Mouse (Mus musculus) retina, postnatal 7 days (tissue): Measurements from ENCODE around the gene Khdrbs2.
A peak's percentile ranks its signal among the peaks of the same experiment; 100 is the strongest.

Experiments
- DNase-seq: peaks from one replicate; pipeline ENCODE4 v3.0.0-alpha.2; 2012; ENCODE audit warnings: low read depth, low spot score

Gene Khdrbs2

DNA sequence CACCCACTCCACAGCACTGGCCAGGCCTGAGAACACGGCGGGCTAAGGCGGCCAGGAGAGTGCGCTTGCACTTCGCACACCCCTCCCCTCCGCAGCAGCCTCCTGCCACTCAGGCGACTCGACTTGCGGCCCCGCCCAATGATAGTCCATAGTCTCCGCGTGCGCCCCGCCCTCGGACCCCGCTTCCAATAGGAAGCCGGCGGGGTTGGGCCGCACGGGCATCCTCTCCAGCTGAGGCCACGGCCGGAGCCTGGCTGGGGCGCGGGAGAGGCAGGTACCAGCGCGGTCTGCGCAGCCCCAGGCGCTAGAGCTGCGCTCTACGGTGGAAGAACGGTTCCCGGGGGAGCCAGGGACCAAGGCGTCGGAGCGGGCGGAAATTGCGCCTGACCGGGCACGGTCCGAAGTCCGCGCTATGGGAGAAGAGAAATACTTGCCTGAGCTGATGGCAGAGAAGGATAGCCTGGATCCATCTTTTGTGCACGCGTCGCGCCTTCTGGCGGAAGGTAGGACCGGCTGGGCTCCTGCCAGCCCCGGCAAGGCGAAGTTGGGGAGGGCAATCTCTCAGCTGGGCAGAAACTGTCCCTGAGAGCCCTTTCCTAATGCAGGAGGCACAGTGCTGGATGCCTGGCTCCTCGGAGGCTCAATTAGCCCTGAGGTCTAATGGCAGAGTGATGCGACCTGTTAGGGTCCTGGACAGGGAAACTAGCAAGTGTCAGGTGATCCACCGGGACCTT is at the start of gene Khdrbs2:
Khdrbs2 (plus strand) TSS at position 209 of the 734 bp plus-strand sequence.
- DNase-seq, result peak; percentile 82

DNA sequence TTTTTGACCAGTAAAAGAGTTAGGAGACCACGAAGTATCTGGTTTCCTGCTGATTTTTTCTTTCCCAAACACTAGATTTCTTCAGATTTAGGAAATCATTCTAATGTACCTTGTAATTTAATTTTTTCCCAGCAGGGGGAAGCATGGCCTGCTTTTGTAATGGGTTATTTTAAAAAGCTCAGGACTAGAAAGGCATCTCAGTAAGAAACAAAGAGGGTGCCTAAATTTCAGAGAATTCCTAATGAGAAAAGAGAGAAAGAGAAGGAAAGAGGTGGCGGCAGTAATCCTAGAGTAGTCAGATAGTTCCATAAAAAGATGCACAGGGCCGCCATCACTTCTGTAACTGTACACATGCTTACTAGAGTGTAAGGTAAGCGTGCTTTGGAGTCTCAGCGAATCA is 2.1 kb downstream of the Khdrbs2 start:
- no peak for DNase-seq

- no peak for DNase-seq
Observed at GRCm38 (mm10) chr1:32199664-32200260, 27.2 kb downstream of the Khdrbs2 start.

- DNase-seq, result no peak
Observed at GRCm38 (mm10) chr1:32248443-32248842, 75.9 kb downstream of the Khdrbs2 start.

DNA sequence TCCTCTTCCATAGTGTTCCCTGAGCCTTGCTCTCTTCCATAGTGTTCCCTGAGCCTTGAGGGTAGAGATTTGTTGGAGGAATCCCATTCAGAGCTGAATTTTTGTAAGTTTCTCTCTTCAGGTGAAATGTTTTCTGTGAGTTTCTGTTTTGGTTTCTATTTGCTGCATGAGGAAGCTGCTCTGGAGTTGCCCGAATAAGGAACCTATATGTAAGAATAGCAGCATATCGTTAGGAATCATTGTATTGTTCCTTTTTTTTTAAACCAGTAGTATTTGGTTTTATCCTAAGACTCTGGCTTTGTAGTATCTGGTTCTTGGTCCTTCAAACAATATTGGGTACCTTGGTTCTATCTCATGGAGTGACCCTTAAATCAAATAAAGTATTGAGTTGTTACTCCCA is 77.1 kb downstream of the Khdrbs2 start:
- DNase-seq, result no peak

DNA sequence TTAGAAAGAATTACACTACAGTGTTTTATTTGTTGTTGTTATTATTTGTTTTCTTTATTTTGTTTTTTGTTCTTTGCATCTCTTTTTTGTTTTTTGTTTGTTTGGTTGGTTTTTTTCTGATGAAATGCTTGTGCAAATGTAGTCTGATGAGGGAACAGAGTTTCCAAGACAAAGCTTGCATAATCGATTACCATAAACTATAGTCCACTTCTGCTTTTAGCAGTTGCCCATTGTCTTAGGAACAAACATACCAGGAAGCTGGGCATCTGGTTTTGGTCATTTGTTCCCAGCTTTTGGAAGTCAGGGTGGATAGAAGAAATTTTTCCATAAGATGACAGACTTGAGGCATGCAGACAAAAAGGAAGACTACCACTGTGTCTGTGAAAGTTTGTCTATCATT is 77.8 kb downstream of the Khdrbs2 start:
- no peak for DNase-seq

DNA sequence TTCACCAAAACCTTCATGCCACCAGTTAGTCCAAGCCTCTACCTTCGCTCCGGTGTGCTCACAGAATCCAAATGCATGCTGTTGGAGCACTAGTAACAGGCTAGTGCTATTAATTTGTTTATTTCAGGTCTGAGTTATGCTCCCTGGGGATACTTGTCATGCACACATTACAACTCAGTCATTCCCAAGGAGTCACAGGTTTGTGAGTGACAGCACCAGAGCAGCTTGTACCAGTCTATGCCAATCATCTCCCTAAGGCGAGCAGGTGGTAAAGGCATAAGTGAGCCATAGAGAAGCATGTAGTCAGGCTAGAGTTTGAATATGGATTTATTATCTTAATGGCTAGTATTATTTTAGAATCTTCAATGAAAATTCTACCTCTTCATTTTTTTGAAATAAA is 86.4 kb downstream of the Khdrbs2 start:
- no peak for DNase-seq

- DNase-seq, result no peak
Observed at GRCm38 (mm10) chr1:32270519-32270918, 98.0 kb downstream of the Khdrbs2 start.

- DNase-seq, result no peak
Observed at GRCm38 (mm10) chr1:32294702-32295101, 122.2 kb downstream of the Khdrbs2 start.

- DNase-seq, result no peak
Observed at GRCm38 (mm10) chr1:32301391-32301790, 128.9 kb downstream of the Khdrbs2 start.

- no peak for DNase-seq
Observed at GRCm38 (mm10) chr1:32309074-32309473, 136.6 kb downstream of the Khdrbs2 start.

DNA sequence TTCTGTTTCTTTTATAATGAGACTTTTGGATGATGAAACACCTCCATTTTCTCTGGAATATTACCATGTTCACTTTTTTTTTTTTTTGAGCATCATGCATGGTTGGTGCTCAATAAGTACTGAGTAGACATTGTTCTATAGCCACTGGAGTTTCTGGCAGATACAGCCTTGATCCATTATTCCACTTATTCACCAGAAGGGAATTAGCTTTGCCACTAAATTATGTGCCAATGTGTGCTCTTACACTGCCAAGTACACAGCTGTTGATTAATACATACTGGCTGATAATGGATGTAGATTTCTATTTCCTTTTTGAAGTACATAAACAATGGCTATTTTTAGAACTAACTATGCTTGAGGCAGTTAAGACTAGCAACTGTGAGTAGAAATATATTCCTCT is 137.1 kb downstream of the Khdrbs2 start:
- no peak for DNase-seq

DNA sequence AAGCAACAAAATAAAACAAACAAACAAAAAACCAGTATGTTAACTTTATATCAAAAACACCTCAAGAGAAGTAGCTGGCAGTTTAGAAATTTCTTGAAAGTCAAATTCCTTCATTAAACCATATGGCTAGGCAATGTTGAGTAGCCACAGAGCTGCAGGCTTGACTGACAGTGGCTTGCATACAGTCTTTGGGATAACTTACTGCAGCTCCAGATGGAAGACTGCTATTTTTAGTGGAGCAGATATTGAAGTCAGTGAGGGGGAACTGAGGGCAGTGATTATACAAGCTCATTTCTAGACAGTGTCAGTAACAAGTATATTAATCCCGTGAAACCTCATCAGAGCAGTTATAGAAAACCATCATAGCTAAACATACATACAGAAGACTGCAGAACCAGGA is 166.6 kb downstream of the Khdrbs2 start:
- DNase-seq, result no peak

GRCm38 (mm10) chr1:32347538-32347937 is 175.0 kb downstream of the Khdrbs2 start:
- DNase-seq, result no peak

DNA sequence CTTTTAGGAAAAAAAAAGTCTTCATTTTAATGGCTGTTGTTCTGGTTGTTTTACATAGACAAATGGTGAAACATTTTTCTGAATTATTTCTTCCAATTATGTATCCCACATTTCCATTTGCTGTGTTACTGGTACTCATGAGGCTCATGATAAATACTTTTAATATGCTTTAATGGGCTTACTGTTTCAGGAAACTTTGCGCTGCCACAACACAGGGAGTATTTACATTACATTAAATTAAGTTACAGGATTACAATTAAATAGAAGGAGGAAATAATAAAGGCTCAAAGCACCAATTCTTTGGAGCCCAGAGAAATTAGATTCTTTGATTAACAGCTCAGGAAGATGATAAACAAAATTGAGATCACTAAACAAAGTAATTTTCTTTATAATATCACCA is 179.6 kb downstream of the Khdrbs2 start:
- no peak for DNase-seq

GRCm38 (mm10) chr1:32363539-32363938 is 191.0 kb downstream of the Khdrbs2 start:
- DNase-seq, result no peak

DNA sequence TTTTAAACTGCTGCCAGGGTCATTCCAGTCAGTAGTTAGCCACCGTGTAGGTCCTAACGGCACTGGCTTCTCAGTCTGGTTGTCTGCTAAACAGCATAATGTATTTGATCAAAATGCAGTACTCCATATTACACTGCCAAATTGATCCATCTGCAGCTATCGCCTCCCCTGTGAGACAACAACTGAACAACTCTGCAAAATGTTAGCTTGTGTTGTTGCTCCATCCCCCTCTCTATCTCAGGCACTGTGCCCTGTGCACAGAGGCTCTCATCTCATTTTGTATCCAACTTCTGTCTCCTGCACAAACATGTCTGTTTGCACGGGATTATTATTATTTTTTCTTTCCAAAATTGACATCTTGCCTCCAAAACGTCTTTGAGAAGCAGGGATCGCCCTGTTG is 225.0 kb downstream of the Khdrbs2 start:
- no peak for DNase-seq

DNA sequence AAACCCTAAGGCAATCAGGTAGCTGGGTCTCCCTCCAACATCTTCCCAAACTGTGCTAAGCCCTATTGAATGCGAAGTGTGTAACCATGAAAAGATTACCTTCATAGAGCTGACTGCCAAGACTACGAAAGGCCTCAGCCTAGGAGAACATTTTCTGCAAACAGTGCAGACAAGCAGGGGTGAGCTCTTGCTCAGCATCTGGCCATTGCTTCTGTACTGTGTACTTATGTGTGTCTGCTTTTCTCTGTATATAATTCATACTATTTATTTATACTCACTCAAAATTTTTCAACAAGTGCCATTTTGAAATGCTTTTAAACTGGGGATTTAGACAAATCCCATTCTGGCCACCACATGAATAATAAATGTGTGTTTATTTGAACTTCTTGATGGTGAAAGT is 235.1 kb downstream of the Khdrbs2 start:
- no peak for DNase-seq

- no peak for DNase-seq
Observed at GRCm38 (mm10) chr1:32428410-32428809, 255.9 kb downstream of the Khdrbs2 start.

- no peak for DNase-seq
Observed at GRCm38 (mm10) chr1:32429493-32429892, 257.0 kb downstream of the Khdrbs2 start.

DNA sequence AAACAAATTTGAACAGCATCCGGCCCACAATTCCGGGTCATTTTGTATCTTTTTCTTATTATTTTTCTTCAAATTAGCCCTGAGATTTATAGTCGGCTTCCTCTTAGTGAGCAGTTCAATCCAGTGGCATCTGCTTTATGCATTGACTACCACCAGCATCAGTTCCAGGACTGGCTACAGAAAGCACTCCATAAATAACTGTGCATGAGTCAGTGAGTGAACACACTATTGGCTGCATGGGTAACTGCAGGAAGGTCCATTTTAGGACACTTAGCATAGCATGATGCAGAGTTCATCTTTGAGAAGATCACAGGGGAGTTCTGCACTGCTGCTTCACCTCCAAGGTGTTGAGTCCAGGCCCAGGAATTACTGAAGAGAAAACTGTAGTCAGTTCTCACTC is 258.0 kb downstream of the Khdrbs2 start:
- no peak for DNase-seq

- DNase-seq, result no peak
Observed at GRCm38 (mm10) chr1:32433118-32433517, 260.6 kb downstream of the Khdrbs2 start.

- DNase-seq, result no peak
Observed at GRCm38 (mm10) chr1:32443927-32444326, 271.4 kb downstream of the Khdrbs2 start.
